Mouse (Mus musculus) testis, adult 2 months (tissue): ENCODE measurements around the gene Robo3.

Experiments used
- CTCF ChIP-seq: fragments of 200-500 bp; IDR thresholded peaks from 2 replicates; pipeline ENCODE4 v1.5.1; 2012; ENCODE audit warnings: low read depth, mild to moderate bottlenecking, inconsistent platforms, low read length, moderate library complexity; ENCODE audit not compliant: control insufficient read depth, insufficient read depth, insufficient replicate concordance
- POLR2A ChIP-seq: fragments of 200-500 bp; IDR thresholded peaks from 2 replicates; pipeline ENCODE4 v1.6.1; 2012; ENCODE audit warnings: low read depth, mild to moderate bottlenecking, inconsistent platforms, low read length, moderate library complexity; ENCODE audit not compliant: control insufficient read depth

- TF ChIP-seq CTCF (no peak), POLR2A (no peak)
Measured at GRCm38 (mm10) chr9:37457151-37457550, 24.1 kb upstream of the Robo3 start.
